Mouse (Mus musculus) naive thymus-derived CD4-positive, alpha-beta T cell, adult 5 months (primary cell): Measurements from ENCODE around the gene Asrgl1. TPM values are rescaled to one million over a fixed set of nuclear protein-coding genes. Genes with fewer than 3 reads are reported as not detected.

ENCODE experiments used
- polyA plus RNA-seq: library from polyadenylated mRNA; unstranded; fragments of 100-300 nt; shearing (Covaris generic); gene quantifications from one replicate; pipeline ENCODE4 v1.2.1, GENCODE M21; 2017

Gene Asrgl1
- polyA plus RNA-seq = 15.8 TPM

DNA sequence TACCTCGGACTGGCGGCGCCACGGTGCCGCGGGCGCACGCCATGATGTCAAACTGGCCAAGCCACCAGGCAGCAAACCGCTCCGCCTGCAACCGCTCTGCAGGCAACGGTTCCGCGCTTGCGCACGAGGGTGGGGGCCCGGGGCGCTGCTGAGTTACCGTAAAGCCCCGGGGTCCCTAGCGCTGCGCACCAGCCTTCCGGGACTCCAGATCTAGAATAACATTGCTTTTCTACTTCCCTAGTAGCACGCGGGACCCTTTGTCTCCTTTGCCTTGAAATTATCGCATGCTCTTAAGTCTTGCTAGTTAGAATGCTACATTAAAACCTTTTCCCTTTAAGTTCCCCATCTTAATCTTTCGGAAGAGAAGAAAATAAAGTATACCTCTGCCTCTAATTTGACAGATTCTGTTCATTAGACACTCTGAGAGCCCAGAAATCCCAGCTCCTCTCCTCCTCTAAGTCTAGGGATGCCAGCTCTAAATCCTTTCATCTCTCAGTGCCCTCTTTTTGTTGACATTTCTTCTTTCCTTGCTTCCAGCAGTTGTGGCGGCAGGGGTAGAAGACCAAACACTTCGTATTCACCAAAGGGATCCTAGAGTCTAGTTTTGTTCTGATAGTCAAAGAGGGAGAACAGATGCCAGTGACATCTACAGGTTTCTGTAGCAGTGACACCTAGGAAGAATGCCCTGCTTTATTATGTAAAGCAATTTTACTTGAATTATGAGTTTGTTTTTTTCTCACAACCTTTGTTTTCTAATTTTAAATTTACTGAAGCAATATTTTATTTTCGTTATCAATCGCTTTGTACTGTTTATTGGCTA, at the start of gene Asrgl1:
Gene Asrgl1 (minus strand): TSS at position 125 of the 820 bp plus-strand sequence.

DNA sequence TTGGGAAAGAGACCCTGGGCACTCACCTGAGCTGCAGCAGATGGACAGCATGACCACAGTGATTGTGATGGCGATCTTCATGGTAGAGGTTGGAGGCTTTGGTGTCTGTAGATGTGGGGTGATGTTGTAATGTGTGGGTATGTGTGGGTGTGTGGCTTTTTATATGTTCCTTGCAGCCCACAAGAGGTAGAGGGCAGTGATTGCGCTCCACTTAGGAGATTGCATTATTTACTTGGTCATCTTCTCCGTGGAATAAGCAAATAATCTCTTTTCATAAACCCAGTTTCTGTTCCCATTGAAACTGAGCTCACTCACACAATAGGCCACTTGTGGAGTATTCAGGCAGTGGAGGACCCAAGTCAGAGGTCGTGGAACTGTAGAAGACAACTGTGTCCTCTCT, 47.6 kb downstream of the Asrgl1 start, which contains the start of gene Scgb1a1:
Gene Scgb1a1 (minus strand): TSS at position 138 of the 400 bp plus-strand sequence.

Other genes starting within 250 kb of the Asrgl1 start
- gene 1810009A15Rik, start 246.8 kb downstream of the Asrgl1 start, polyA plus RNA-seq = 22.7 TPM
- not detected for gene Gm49416, start 246.7 kb downstream of the Asrgl1 start, polyA plus RNA-seq
- 35.9 TPM for gene Ints5, start 242.6 kb downstream of the Asrgl1 start, polyA plus RNA-seq
- 100 TPM for gene Ganab, start 237.6 kb downstream of the Asrgl1 start, polyA plus RNA-seq
- 32.9 TPM for gene B3gat3, start 215.3 kb downstream of the Asrgl1 start, polyA plus RNA-seq
- 2.0 TPM for gene Rom1, start 206.3 kb downstream of the Asrgl1 start, polyA plus RNA-seq
- 57.6 TPM for gene Eml3, start 206.1 kb downstream of the Asrgl1 start, polyA plus RNA-seq
- 257 TPM for gene Mta2, start 193.8 kb downstream of the Asrgl1 start, polyA plus RNA-seq
- gene Tut1, start 181.8 kb downstream of the Asrgl1 start, polyA plus RNA-seq = 47.6 TPM
- 375 TPM for gene Eef1g, start 168.6 kb downstream of the Asrgl1 start, polyA plus RNA-seq
- gene Ahnak, start 146.4 kb downstream of the Asrgl1 start, polyA plus RNA-seq = 8.7 TPM
- not detected for gene Scgb1a1, start 47.7 kb downstream of the Asrgl1 start, polyA plus RNA-seq